Mouse (Mus musculus) embryonic fibroblast, embryonic 13.5 days (primary cell): ENCODE measurements around the gene Thegl.

Experiments
- CTCF ChIP-seq: IDR thresholded peaks from 2 replicates; pipeline ENCODE4 v1.5.1; 2011; ENCODE audit warnings: mild to moderate bottlenecking, control low read depth, low read length, moderate library complexity, borderline replicate concordance; ENCODE audit not compliant: insufficient read depth
- POLR2A ChIP-seq: IDR thresholded peaks from 2 replicates; pipeline ENCODE4 v1.6.1; 2011; ENCODE audit warnings: low read depth, mild to moderate bottlenecking, control low read depth, low read length, moderate library complexity

GRCm38 (mm10) chr5:77086541-77086940 is 70.7 kb downstream of the Thegl start:
- TF ChIP-seq CTCF (no peak), POLR2A (no peak)
